Mouse (Mus musculus) monocyte, adult 2 months (primary cell): ENCODE measurements around the gene Dcakd.

Experiments
- DNase-seq, 2 experiments: peaks; one replicate each; pipeline ENCODE4 v3.0.0; 2022; ENCODE audit warnings: low spot score in 2 of 2, low read depth in 1 of 2

The Dcakd gene

GRCm38 (mm10) chr11:103007001-103007340, 21.2 kb downstream of the Dcakd start:
- DNase-seq = peak; percentile 66 to 77

DNA sequence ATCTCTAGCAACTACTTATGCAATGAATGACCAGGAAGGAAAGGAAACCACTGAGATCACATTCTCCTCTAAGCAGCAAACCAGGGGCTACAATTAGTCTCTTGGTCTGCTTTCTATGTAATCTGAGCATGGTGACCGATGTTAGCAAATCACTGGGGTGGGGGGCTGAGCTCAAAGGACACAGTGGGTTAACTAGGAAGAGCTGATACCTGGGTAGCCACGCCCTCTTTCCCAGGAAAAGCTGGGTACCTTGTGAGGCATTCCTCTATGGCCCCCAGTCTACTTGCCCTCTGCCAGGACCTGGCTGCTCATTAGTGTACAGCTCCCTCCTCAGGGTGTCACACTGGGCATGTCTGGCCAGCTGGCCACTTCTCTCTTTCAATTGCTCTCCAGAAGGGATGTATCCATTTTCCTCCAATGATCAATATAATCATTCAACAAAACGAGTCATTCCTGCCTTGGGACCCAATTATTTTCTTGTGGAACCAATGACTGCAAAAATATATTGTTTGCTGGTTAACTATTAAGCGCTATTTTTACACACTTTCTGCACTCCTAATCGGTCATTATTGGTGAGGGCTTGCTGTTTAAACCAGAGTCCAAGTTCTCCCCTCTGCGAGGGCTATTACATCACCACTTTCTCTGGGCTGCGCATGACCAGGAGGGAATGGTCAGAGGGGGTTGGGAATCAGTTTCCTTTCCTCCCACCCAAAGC, 21.7 kb downstream of the Dcakd start:
- no peak for DNase-seq

DNA sequence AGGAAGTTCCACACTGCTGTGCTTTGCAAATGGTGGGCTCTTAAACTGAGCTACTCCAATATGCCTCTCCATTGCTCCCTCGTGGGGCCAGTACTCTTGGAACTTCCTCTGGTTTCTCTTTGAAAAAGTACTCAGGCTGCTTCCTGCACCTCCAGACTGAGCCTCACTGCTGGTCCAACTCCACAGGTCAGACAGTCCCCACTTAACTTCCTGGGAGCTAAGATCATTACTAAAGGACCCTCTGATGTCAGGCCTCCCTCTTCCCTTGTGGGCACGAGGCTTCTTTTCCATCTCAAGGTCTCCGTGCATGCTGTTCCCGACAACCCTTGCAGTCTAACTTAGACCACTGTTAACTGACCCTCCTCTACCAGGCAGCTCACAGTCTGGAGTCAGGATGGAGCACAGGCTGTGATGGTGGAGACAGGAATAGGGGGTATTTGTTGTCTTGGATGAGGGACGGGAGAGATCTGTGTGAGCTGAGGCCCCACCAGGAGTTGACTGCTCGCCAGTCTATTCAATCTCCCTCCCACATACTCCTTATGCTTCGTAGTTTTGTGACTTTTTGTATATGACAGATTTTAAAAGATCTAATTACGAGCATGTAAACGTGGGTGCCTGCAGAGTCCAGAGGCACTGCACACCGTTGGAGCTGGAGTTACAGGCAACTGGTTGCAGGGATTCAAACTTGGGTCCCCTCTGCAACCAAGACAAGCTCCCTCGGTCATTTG, 22.7 kb downstream of the Dcakd start:
- DNase-seq = no peak

- DNase-seq = no peak
These were observed 23.3 kb downstream of the Dcakd start for GRCm38 (mm10) chr11:103004852-103005251.

GRCm38 (mm10) chr11:103003210-103003609, 24.9 kb downstream of the Dcakd start:
- no peak for DNase-seq

- DNase-seq = no peak
These were observed 27.1 kb downstream of the Dcakd start for GRCm38 (mm10) chr11:103001063-103001462.

- DNase-seq = no peak
These were observed 28.0 kb downstream of the Dcakd start for GRCm38 (mm10) chr11:103000111-103000510.

GRCm38 (mm10) chr11:102999317-102999970, 28.7 kb downstream of the Dcakd start:
- DNase-seq = no peak

- DNase-seq = no peak
These were observed 29.4 kb downstream of the Dcakd start for GRCm38 (mm10) chr11:102998577-102999316.

GRCm38 (mm10) chr11:102998254-102998576, 29.9 kb downstream of the Dcakd start:
- no peak for DNase-seq

DNA sequence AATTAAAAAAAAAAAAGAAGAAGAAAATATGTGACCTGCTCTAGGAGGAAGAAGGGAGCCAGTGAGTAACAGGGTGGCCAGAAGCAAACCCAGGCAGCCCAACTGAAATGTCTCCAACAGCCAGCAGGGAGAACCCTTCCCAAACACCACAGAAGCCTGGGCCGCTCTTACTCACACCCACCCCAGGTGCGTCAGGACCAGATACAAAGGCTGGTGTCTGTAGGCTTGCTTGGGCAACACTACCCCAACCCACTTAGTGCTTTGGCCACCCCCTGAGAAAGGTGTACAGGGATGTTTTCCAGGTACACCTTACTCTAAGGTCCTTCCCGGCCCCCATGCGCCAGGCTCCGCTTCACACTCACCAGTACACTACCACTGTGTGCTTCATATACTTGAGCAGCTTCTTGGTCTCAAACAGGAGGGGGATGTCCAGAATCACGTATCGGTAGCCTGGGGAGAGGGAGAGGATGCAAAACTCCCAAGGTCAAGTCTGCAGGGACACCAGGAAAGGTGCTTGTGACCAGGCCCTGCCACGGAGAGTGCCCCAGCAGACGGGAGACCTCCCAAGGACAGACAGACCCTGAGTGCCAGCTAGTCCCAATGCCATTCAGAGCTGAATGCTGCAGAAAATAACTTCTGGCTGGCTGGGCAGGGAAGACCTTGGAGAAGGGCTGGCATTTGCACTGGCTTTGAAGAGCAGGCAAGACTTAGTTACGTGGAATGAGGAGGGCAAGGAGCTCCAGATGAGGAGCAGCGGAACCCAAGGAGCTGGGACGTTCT, 31.0 kb downstream of the Dcakd start:
- no peak for DNase-seq

DNA sequence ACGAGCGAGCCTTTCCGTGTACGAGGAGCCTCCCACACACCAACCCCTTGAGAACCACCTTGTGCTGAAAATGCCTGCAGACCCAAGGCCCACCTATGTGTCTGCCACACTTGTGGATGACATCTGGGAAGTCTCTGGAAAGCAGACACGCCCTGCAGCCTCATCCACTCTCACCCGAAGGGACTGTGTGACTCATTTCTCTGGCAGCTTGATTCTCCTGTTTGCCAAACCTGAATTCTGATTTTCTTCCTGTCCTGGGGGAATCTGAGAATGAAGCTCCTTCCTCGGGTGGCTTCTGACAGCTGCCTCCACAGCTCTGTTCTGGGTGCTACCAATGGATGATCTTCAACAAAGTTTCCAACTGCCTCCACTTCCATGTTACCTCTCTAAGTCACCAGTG, 31.7 kb downstream of the Dcakd start:
- DNase-seq = no peak

- no peak for DNase-seq
These were observed 33.2 kb downstream of the Dcakd start for GRCm38 (mm10) chr11:102994952-102995351.

DNA sequence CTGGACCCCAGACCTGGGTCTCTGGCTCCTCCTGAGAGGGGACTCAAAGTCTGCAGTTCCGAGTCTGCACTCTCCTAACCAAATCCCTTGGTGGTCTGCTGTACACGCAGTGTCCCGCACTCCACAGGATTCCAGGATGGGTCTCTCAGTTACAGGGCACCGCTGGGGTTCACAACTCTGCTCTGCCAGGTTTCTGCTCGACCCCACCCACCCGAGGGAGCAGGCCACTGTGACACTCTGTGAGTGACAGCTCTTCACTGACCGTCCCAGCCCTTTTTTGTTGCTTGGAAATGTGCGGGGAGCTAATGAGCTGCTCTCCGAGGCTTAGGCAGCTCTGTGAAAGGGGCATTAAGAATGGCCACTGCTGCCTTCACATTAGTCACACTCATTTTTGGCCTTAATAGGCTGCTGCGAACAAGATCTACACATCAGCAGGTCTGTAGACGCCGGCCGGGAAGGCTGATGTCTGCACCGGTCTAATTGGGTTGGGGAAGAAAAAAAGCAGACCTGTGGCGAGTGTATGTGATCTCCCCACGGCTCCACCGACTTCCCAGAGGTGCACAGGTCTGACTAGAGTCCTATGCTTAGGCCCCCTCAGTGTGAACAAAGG, 34.6 kb downstream of the Dcakd start:
- DNase-seq = no peak

GRCm38 (mm10) chr11:102992940-102993339, 35.2 kb downstream of the Dcakd start:
- peak in 1 of 2 experiments; percentile 29 for DNase-seq

DNA sequence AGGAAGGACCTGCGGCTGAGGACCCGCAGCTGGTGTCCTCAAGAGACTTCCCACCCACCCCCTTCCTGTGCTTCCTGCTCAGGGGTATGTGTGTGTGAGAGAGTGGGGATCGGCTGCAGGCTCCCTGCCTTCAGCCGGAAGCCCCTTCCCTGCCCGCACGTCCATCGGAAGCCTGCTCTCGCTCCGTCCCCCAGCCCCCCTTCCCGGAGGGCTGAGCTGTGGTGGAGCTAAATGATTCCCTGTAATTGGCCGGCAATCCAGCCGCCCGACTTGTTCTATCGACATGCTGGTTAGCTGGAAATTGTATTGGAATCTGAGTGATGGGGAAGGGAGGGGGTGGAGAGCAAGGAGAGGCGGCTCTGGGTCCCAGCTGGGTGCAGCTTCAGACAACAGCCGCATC, 36.5 kb downstream of the Dcakd start:
- DNase-seq = no peak

- no peak for DNase-seq
These were observed 37.9 kb downstream of the Dcakd start for GRCm38 (mm10) chr11:102990152-102990663.

DNA sequence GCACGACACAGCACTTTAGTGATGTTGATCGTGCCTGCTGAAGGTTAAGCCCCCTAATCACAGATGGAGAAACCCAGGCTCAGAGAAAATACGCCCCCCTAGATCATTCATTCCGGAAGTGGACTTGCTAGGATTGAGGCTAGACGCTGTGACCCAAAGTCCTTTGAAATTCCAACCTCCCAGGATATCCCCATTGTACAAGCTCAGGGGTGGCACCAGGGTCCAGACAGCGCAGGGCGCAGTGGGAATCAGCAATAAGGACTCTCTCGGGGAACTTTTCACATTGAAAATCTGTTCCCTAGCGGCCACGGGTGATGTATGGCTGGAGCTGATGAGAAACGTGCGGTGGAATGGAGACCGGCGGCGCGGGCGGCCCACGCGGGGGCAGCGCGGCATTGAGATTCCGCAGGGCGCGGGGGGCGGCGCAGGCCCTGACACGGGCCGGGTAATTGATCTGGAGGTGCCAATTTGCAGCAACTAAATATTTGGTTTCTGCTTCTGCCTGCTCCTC, 38.4 kb downstream of the Dcakd start:
- no peak for DNase-seq

GRCm38 (mm10) chr11:102985160-102985559, 43.0 kb downstream of the Dcakd start:
- DNase-seq = no peak

DNA sequence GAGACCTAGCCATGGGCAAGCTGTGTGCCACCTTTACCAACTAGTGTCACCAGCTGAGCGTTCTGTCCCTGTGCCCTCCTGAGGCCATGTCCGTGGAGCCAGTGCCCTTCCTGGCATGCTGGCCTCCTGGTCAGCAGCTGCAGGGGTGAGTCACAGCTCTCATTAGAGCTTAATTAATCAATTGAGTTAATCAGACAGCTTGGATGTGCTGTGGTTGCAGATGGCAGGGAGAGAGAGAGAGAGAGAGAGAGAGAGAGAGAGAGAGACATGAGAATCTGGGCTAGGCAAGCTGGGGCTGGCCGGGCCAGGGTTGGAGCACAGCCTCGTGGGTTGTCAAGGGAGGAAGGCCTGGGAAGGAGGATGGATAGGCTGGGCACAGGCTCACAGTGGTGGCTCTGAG, 43.5 kb downstream of the Dcakd start:
- DNase-seq = no peak
